Mouse (Mus musculus) stomach, postnatal 0 days (tissue): ENCODE measurements around the gene Snd1.

Experiments
- CTCF ChIP-seq: IDR thresholded peaks from 2 replicates; pipeline ENCODE4 v1.5.1; 2016; ENCODE audit warnings: antibody characterized with exemption, low read depth, mild to moderate bottlenecking, moderate library complexity
- EP300 ChIP-seq: optimal IDR thresholded peaks from 2 replicates; pipeline ENCODE3; 2016; ENCODE audit warnings: antibody characterized with exemption

GRCm38 (mm10) chr6:28871725-28872420 lies 396.9 kb downstream of the Snd1 start:
- no peak for TF ChIP-seq CTCF
- TF ChIP-seq EP300, result no peak
